20 mouse cellular contexts compared by ENCODE assay signal in genomic region chr11:76008162-76008561, GRCm38 (mm10). TPM values are rescaled to one million over a fixed set of nuclear protein-coding genes. Genes with fewer than 3 reads are reported as not detected.
DNase-seq lines count a peak whose midpoint lies in the region; ATAC-seq and TF ChIP-seq lines count a peak whose summit lies in the region.
"Had no signal": no experiment of that assay in that cellular context is flagged by ENCODE, and none has a peak within 500 bp of the region (broad histone marks: within the 10 kb centered on the region; RNA-seq: fewer than 3 reads in every experiment).

No protein-coding gene starts in this region.

- WGBS in midbrain, embryonic 11.5 days = 85% methylated on average over 2 of the region's 2 CpGs
- WGBS in midbrain, embryonic 10.5 days = 88% methylated on average over 2 of the region's 2 CpGs
- WGBS in small intestine, adult 2 months = 80% methylated on average over 2 of the region's 2 CpGs
- WGBS in cerebellum, adult 2 months = 94% methylated on average over 2 of the region's 2 CpGs

- no peak overlapping the region for H3K4me3 ChIP-seq in midbrain, embryonic 11.5 days (ENCODE audit: low read depth, low read length)
- no peak overlapping the region for H3K4me3 ChIP-seq in midbrain, embryonic 10.5 days
- no peak overlapping the region for H3K4me3 ChIP-seq in small intestine, adult 2 months (ENCODE audit: low read depth, low read length)
- H3K4me3 ChIP-seq in cerebellum, adult 2 months (replicated peaks; ENCODE audit: insufficient read depth, low read depth, low read length) = no peak overlapping the region
- H3K4me3 ChIP-seq: embryonic facial prominence, embryonic 10.5 days; embryonic facial prominence, embryonic 12.5 days; forebrain, embryonic 13.5 days; forebrain, embryonic 15.5 days had no signal

- no peak overlapping the region for H3K27ac ChIP-seq in midbrain, embryonic 11.5 days (ENCODE audit: low read depth, low read length)
- H3K27ac ChIP-seq in midbrain, embryonic 10.5 days (replicated peaks) = no peak overlapping the region
- peak overlapping the region; percentile 27; the same call in 1 of the 2 replicates for H3K27ac ChIP-seq in small intestine, adult 2 months (ENCODE audit: insufficient read depth, low read depth, low read length)
- H3K27ac ChIP-seq in cerebellum, adult 2 months (ENCODE audit: insufficient read depth, low read length) = no peak overlapping the region
- H3K27ac ChIP-seq: embryonic facial prominence, embryonic 10.5 days; embryonic facial prominence, embryonic 12.5 days; forebrain, embryonic 13.5 days; forebrain, embryonic 15.5 days had no signal

- H3K36me3 ChIP-seq in midbrain, embryonic 11.5 days (ENCODE audit: control insufficient read depth, insufficient read depth, low read length) = no peaks in the 10 kb centered on the region
- H3K36me3 ChIP-seq in midbrain, embryonic 10.5 days = no peaks in the 10 kb centered on the region
- no peaks in the 10 kb centered on the region for H3K36me3 ChIP-seq in small intestine, adult 2 months (ENCODE audit: control insufficient read depth, insufficient read depth, low read length)
- H3K36me3 ChIP-seq: embryonic facial prominence, embryonic 10.5 days; embryonic facial prominence, embryonic 12.5 days; forebrain, embryonic 15.5 days had no signal

- no peak for TF ChIP-seq CTCF in small intestine, adult 2 months (IDR thresholded peaks at IDR 0.05; ENCODE audit: extremely low read depth, insufficient read length, insufficient replicate concordance, low read depth, low read length)
- no peak for TF ChIP-seq CTCF in cerebellum, adult 2 months (IDR thresholded peaks at IDR 0.05; ENCODE audit: borderline replicate concordance, insufficient read depth, low read depth, low read length)

- H3K9me3 ChIP-seq in midbrain, embryonic 11.5 days (ENCODE audit: control insufficient read depth, low read length) = no peaks in the 10 kb centered on the region
- no peaks in the 10 kb centered on the region for H3K9me3 ChIP-seq in midbrain, embryonic 10.5 days (replicated peaks)
- H3K9me3 ChIP-seq: embryonic facial prominence, embryonic 10.5 days; embryonic facial prominence, embryonic 12.5 days; forebrain, embryonic 13.5 days; forebrain, embryonic 15.5 days had no signal

- no peak for ATAC-seq in midbrain, embryonic 11.5 days (ENCODE audit: low FRiP score)
- ATAC-seq: forebrain, embryonic 13.5 days; forebrain, embryonic 15.5 days; forebrain, postnatal 0 days; Patski had no signal

- H3K27me3 ChIP-seq in midbrain, embryonic 11.5 days (ENCODE audit: control insufficient read depth, insufficient read depth, low read length) = no peaks in the 10 kb centered on the region
- H3K27me3 ChIP-seq in midbrain, embryonic 10.5 days (ENCODE audit: low read depth, poor library complexity, severe bottlenecking) = no peaks in the 10 kb centered on the region; the same call in 1 of the 2 replicates
- H3K27me3 ChIP-seq in small intestine, adult 2 months (ENCODE audit: control insufficient read depth, insufficient read depth, low read length) = no peaks in the 10 kb centered on the region
- no peaks in the 10 kb centered on the region for H3K27me3 ChIP-seq in cerebellum, adult 2 months (ENCODE audit: control insufficient read depth, insufficient read depth, low read length)
- H3K27me3 ChIP-seq: embryonic facial prominence, embryonic 12.5 days; forebrain, embryonic 13.5 days; forebrain, embryonic 15.5 days; Patski had no signal

- no peak overlapping the region for H3K4me2 ChIP-seq in midbrain, embryonic 11.5 days
- H3K4me2 ChIP-seq: embryonic facial prominence, embryonic 12.5 days; forebrain, embryonic 13.5 days; forebrain, embryonic 15.5 days had no signal

- TF ChIP-seq POLR2A in small intestine, adult 2 months (IDR thresholded peaks at IDR 0.05; ENCODE audit: low read depth, low read length) = no peak
- no peak for TF ChIP-seq POLR2A in cerebellum, adult 2 months (IDR thresholded peaks at IDR 0.05; ENCODE audit: borderline replicate concordance, insufficient read depth, low read length)

- no peak overlapping the region for H3K9ac ChIP-seq in midbrain, embryonic 11.5 days (ENCODE audit: low read length)
- H3K9ac ChIP-seq: embryonic facial prominence, embryonic 12.5 days; forebrain, embryonic 13.5 days; forebrain, embryonic 15.5 days; forebrain, postnatal 0 days had no signal

- H3K4me1 ChIP-seq in midbrain, embryonic 11.5 days (ENCODE audit: control insufficient read depth, insufficient read depth, low read length) = no peaks in the 10 kb centered on the region
- no peaks in the 10 kb centered on the region for H3K4me1 ChIP-seq in midbrain, embryonic 10.5 days
- peaks cover 33% of the 10 kb centered on the region; the same call in 1 of the 2 replicates for H3K4me1 ChIP-seq in small intestine, adult 2 months (ENCODE audit: control insufficient read depth, insufficient read depth, insufficient read length, low read length)
- no peaks in the 10 kb centered on the region for H3K4me1 ChIP-seq in cerebellum, adult 2 months (ENCODE audit: control insufficient read depth, insufficient read depth, low read length)
- H3K4me1 ChIP-seq: embryonic facial prominence, embryonic 10.5 days; embryonic facial prominence, embryonic 12.5 days; forebrain, embryonic 13.5 days; forebrain, embryonic 15.5 days had no signal

- peak; percentile 41 for DNase-seq in midbrain, embryonic 11.5 days (ENCODE audit: low spot score, missing footprints)
- DNase-seq in midbrain, embryonic 10.5 days (ENCODE audit: low spot score) = no peak
- no peak for DNase-seq in cerebellum, adult 2 months
- no peak for DNase-seq in Muller cell, postnatal 12 days (ENCODE audit: inconsistent ontology term)
- DNase-seq: adrenal gland, adult 2 months; adrenal gland, postnatal 10 days; adrenal gland, postnatal 25 days; cerebellum, adult 11 months; cerebellum, adult 18-20 months; cerebellum, adult 9-10 months; cerebellum, postnatal 10 days; cerebellum, postnatal 25 days; forebrain, postnatal 0 days had no signal

RNA-seq across cellular contexts. Expression of gene 1700016K19Rik, which starts 8.4 kb away (rescaled TPM):
- polyA plus RNA-seq in midbrain, embryonic 11.5 days (2014; fragmentation: Nextera tagmentation; extraction: Ambion mirVana) = 0.23 TPM in 1 of 2 replicates, not detected in the other
- polyA plus RNA-seq in midbrain, embryonic 10.5 days (2016; fragmentation: Nextera tagmentation; extraction: Ambion mirVana) = 0.12 TPM in 1 of 2 replicates, not detected in the other
- 0.18 and 0.39 TPM in 2 replicates for polyA plus RNA-seq in small intestine, adult 2 months (2012; rRNA removed)
- 1.1 and 1.5 TPM in 2 replicates for polyA plus RNA-seq in cerebellum, adult 2 months (2012; rRNA removed)
- polyA plus RNA-seq: adrenal gland, adult 2 months; C2C12 had no signal

RNA-seq across cellular contexts. Expression of gene Rflnb, which starts 19.4 kb away (rescaled TPM):
- 13.4 and 13.9 TPM in 2 replicates for polyA plus RNA-seq in midbrain, embryonic 11.5 days (2014; fragmentation: Nextera tagmentation; extraction: Ambion mirVana)
- polyA plus RNA-seq in midbrain, embryonic 10.5 days (2016; fragmentation: Nextera tagmentation; extraction: Ambion mirVana) = 14.9 and 16.5 TPM in 2 replicates
- polyA plus RNA-seq in small intestine, adult 2 months (2012; rRNA removed) = 21.3 and 21.5 TPM in 2 replicates
- 15.7 and 18.4 TPM in 2 replicates for polyA plus RNA-seq in cerebellum, adult 2 months (2012; rRNA removed)
